Mouse (Mus musculus) erythroblast, embryonic 14.5 days (primary cell): ENCODE results near the gene Rabepk.

Experiments used
- GATA1 ChIP-seq: IDR thresholded peaks from 2 replicates; pipeline ENCODE4 v1.6.1; 2012; ENCODE audit warnings: low read length, inconsistent platforms, mixed read lengths
- TAL1 ChIP-seq: IDR thresholded peaks from 3 replicates; pipeline ENCODE4 v1.6.1; 2012; ENCODE audit warnings: low read length, inconsistent platforms, mixed read lengths

DNA sequence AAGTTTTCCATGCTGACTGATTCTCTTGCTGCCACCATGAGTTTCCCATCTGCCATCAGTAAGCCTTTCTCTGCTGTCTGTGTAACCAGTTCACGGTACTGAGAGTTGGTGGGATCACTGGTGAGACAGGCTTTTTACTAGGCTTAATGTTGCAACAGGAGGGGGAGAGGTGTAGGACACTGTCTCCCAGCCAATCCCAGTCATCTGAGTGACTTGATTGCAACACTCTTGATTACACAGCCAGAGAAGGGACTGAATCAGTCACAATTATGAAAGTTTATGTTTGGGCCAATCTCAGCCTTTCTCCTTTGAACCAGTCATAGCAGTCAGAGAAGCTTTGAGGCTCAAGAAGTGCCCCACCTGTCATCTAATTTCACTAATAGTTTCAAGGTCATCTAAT is 28.3 kb upstream of the Rabepk start:
- no peak for TF ChIP-seq GATA1
- TF ChIP-seq TAL1 = no peak
